Mouse (Mus musculus) limb, embryonic 14.5 days (tissue): ENCODE data around the gene Phpt1. TPM values are rescaled to one million over a fixed set of nuclear protein-coding genes. Genes with fewer than 3 reads are reported as not detected.

Experiments
- ATAC-seq: fragments of 200-750 bp; cut with Nextera tagmentation; 2 replicates; pipeline ENCODE4 v1.8.0; 2017; ENCODE audit warnings: low read depth, moderate number of reproducible peaks, moderate TSS enrichment; ENCODE audit not compliant: low FRiP score
- DNase-seq: peaks from one replicate; pipeline ENCODE4 v3.0.0-alpha.2; 2015; ENCODE audit warnings: low spot score
- H3K27ac ChIP-seq: fragments of 300-500 bp; sonication (generic); replicated peaks from 2 replicates; pipeline ENCODE4 v1.5.1; 2014; ENCODE audit warnings: low read depth, mild to moderate bottlenecking, low read length, moderate library complexity, mixed read lengths
- H3K27me3 ChIP-seq: fragments of 300-500 bp; sonication (generic); 2 replicates; pipeline ENCODE4 v1.6.1; 2014; ENCODE audit warnings: low read length, mixed read lengths; ENCODE audit not compliant: control insufficient read depth, insufficient read depth
- H3K36me3 ChIP-seq: fragments of 300-500 bp; sonication (generic); 2 replicates; pipeline ENCODE4 v1.6.1; 2014; ENCODE audit warnings: mild to moderate bottlenecking, low read length, moderate library complexity, mixed read lengths; ENCODE audit not compliant: control insufficient read depth, insufficient read depth
- H3K4me1 ChIP-seq: fragments of 300-500 bp; sonication (generic); 2 replicates; pipeline ENCODE4 v1.6.1; 2014; ENCODE audit warnings: antibody characterized with exemption, low read length, mixed read lengths; ENCODE audit not compliant: control insufficient read depth, insufficient read depth
- H3K4me2 ChIP-seq: fragments of 300-500 bp; sonication (generic); replicated peaks from 2 replicates; pipeline ENCODE4 v1.6.1; 2014; ENCODE audit warnings: low read depth, mild to moderate bottlenecking, low read length, moderate library complexity; ENCODE audit not compliant: severe bottlenecking
- H3K4me3 ChIP-seq: fragments of 300-500 bp; sonication (generic); replicated peaks from 2 replicates; pipeline ENCODE4 v1.5.1; 2014; ENCODE audit warnings: low read length
- H3K9ac ChIP-seq: fragments of 300-500 bp; sonication (generic); 2 replicates; pipeline ENCODE4 v1.6.1; 2014; ENCODE audit warnings: mild to moderate bottlenecking, low read depth, low read length, moderate library complexity; ENCODE audit not compliant: severe bottlenecking
- H3K9me3 ChIP-seq: fragments of 300-500 bp; sonication (generic); 2 replicates; pipeline ENCODE4 v1.6.1; 2016; ENCODE audit warnings: low read length; ENCODE audit not compliant: control insufficient read depth
- POLR2A ChIP-seq: fragments of 200-500 bp; IDR thresholded peaks from 2 replicates; pipeline ENCODE4 v1.8.0; 2012; ENCODE audit warnings: inconsistent platforms, mild to moderate bottlenecking, moderate library complexity, borderline replicate concordance; ENCODE audit not compliant: insufficient read depth, insufficient read length; ENCODE audit errors: extremely low read depth
- WGBS: fragments of 180-500 bp; shearing (Covaris S2); extraction: QIAGEN DNeasy Blood & Tissue Kit; methylation state at CpG from one replicate; pipeline ENCODE4 v1.1.7; 2014; 5-methylcytosine and 5-hydroxymethylcytosine counted together
- polyA plus RNA-seq, 2 experiments: library from polyadenylated mRNA; depleted of rRNA in 1 of 2; stranded (reverse) in 1 of 2; unstranded in 1 of 2; fragments of >200 nt; fragmentation: Nextera tagmentation in 1 of 2; extraction: Ambion mirVana in 1 of 2; gene quantifications; 2 replicates each; pipeline versions ENCODE4 v1.2.1 to v1.2.3; 2012 to 2014

Phpt1 gene
- polyA plus RNA-seq, 2 experiments, result 137 to 167 TPM

DNA sequence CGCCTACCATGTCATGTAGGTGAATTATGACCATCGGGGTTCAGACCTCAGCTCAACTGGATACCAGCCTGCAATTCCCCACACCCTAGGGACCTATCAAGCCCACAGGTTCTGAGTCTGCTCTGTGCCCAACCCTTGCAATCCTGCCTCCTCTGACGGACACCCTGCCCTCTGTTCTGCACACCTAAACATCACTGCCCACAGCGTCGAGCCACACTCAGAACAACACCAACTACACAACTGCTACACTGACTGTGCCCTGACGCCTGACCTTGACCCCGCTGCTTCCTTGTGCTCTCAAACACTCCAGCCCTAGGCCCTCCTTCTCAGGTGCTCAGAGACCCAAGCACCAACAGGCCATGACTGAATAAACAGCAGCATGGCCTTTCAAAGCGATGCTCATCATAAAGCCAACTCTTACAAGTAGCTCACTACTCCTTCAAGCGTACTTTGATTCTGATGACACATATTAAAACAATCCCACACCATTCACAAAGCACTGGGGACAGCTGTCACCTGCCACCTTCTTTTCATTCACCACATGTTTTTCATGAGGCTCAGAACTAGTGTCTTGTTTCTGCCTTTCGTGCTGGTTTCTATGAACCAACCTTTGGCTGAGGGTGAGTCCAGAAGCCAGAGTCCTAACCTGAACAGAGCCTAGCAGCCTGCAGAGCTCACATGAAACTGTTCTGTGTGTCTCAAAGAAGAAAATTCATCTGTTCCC is 33.2 kb downstream of the Phpt1 start:
- H3K4me3 ChIP-seq, result no peak overlapping the region
- H3K27me3 ChIP-seq, result no peaks in the 10 kb centered on the region
- H3K9me3 ChIP-seq, result no peaks in the 10 kb centered on the region
- no peak overlapping the region for H3K9ac ChIP-seq
- peaks cover 21% of the 10 kb centered on the region for H3K36me3 ChIP-seq
- no peak for TF ChIP-seq POLR2A
- DNase-seq (no peak), ATAC-seq (no peak)
- H3K4me2 ChIP-seq, result no peak overlapping the region
- no peak overlapping the region for H3K27ac ChIP-seq
- WGBS, result 72% methylated on average over 10 of the region's 10 CpGs
- peaks cover 2% of the 10 kb centered on the region; the same call in 1 of the 2 replicates for H3K4me1 ChIP-seq

DNA sequence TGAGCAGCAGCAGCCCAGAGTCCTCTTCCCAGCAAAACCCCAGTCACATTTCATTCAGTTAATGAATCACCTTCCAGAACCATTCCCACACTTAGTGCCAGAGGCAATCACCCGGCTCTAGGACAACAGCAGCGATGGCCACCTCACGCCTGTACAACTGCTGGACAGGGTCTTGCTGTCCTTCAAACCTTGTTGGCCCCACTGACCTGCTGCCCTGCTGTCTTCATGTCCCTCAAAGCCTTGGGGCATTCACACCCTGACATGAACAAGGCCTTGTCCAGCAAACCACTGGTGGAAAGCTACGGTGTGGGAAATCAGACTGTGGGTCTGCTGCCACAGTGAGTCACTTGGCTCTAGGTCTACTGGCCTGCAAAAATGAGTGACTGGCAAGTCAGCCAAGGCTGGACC is 34.5 kb downstream of the Phpt1 start:
- H3K4me2 ChIP-seq, result no peak overlapping the region
- TF ChIP-seq POLR2A, result no peak
- ATAC-seq (no peak), DNase-seq (no peak)
- peaks cover 34% of the 10 kb centered on the region for H3K36me3 ChIP-seq
- 90% methylated on average over 4 of the region's 4 CpGs for WGBS
- H3K4me3 ChIP-seq, result no peak overlapping the region
- H3K27ac ChIP-seq, result no peak overlapping the region
- H3K9ac ChIP-seq, result no peak overlapping the region
- H3K4me1 ChIP-seq, result peaks cover 2% of the 10 kb centered on the region; the same call in 1 of the 2 replicates
- no peaks in the 10 kb centered on the region for H3K27me3 ChIP-seq
- H3K9me3 ChIP-seq, result no peaks in the 10 kb centered on the region

DNA sequence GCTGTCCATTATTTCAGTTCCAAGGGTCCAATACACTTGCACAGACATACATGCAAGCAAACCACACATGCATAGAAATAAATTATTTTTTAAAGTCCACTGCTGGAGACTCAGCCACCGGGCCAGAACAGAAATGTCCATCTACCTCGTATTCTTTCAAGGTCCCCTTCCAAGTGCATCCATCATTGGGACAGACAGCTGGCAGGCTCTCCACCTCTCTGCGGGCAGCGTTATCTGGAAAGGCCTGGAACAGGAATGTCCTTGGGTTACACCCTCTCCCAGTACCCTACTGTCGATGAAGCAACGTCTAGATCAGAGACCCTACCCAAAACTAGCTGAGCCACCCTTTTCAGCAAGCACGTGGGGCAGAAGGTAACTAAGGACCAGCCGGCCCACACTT is 38.5 kb downstream of the Phpt1 start:
- no peak for DNase-seq
- Histone ChIP-seq H3K9ac (no peak overlapping the region), H3K4me1 (no peaks in the 10 kb centered on the region), H3K4me2 (no peak overlapping the region), H3K36me3 (peaks cover 60% of the 10 kb centered on the region), H3K9me3 (no peaks in the 10 kb centered on the region), H3K27ac (no peak overlapping the region), H3K27me3 (no peaks in the 10 kb centered on the region), H3K4me3 (no peak overlapping the region)
- TF ChIP-seq POLR2A, result no peak
- ATAC-seq, result no peak
- 95% methylated on average over 8 of the region's 8 CpGs for WGBS

DNA sequence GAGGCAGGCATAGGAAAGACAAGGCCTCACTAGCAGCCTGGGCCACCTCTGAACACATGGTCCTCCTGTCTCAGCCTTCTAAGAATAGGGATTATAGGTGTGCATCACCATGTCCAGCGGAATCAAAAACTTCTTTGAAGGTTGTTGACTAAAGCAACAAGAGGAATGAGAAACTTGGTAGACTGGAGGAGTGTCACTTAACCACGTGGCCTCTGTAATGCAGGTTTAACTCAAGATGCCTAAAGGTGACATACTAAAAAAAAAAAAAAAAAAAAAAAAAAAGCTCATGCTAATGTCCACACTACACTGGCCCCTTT is 40.2 kb downstream of the Phpt1 start:
- H3K36me3 ChIP-seq, result peaks cover 76% of the 10 kb centered on the region

DNA sequence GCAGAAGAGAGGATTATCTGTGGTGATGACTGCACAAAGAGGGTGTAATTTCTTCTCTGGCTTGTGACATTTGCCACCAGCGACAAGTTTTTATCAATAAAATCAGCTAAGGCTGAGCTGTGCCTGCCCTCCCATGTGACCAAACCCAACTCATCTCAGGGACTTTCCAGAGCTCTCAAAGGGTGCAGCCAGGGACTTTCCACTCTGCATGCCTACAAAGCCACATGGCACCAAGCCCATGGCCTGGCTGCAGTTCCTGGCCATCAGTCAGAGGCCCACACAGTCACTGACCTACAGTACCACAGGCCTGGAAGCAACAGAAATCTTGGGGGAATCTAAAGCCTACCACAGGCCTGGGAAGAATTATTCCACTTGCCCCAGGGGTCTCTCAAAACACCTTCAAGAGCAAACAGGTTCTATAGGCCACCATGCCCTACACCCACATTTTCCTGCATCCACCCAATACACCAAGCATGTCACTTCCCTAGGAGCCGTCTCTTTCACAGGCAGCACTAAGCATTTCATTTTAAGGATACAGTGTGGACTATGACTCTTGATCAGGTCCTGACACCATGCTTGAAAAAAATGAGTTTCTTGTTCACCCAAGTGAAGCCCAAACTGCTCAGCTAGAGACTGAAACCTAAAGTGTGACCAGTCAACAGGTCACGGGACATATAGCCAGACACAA is 40.7 kb downstream of the Phpt1 start:
- Histone ChIP-seq H3K27ac (no peak overlapping the region), H3K4me3 (no peak overlapping the region), H3K4me1 (no peaks in the 10 kb centered on the region), H3K27me3 (no peaks in the 10 kb centered on the region), H3K9me3 (no peaks in the 10 kb centered on the region), H3K36me3 (peaks cover 79% of the 10 kb centered on the region), H3K4me2 (no peak overlapping the region), H3K9ac (no peak overlapping the region)
- DNase-seq (no peak), ATAC-seq (no peak)
- WGBS, result 87% methylated on average over 3 of the region's 3 CpGs
- TF ChIP-seq POLR2A, result no peak

More for the DNA sequence above, 40.2 kb downstream of the Phpt1 start:
- ATAC-seq, result no peak
- no peak for TF ChIP-seq POLR2A
- Histone ChIP-seq H3K9ac (no peak overlapping the region), H3K4me2 (no peak overlapping the region), H3K4me3 (no peak overlapping the region), H3K27me3 (no peaks in the 10 kb centered on the region), H3K4me1 (no peaks in the 10 kb centered on the region), H3K9me3 (no peaks in the 10 kb centered on the region), H3K27ac (no peak overlapping the region)
- no peak for DNase-seq
- WGBS, result 93% methylated on average over 2 of the region's 2 CpGs
